Mouse (Mus musculus) intestine, embryonic 16.5 days (tissue): ENCODE data around the gene Trmt1. TPM values are rescaled to one million over a fixed set of nuclear protein-coding genes. Genes with fewer than 3 reads are reported as not detected.

ENCODE experiments used
- ATAC-seq: fragments of 200-750 bp; cut with Nextera tagmentation; 2 replicates; pipeline ENCODE4 v1.8.0; 2017; ENCODE audit warnings: moderate TSS enrichment, moderate library complexity
- H3K27ac ChIP-seq: fragments of 300-500 bp; sonication (generic); 2 replicates; pipeline ENCODE4 v1.5.1; 2014; ENCODE audit warnings: mild to moderate bottlenecking, low read length
- H3K27me3 ChIP-seq: fragments of 300-500 bp; sonication (generic); replicated peaks from 2 replicates; pipeline ENCODE4 v1.6.1; 2014; ENCODE audit warnings: low read length, control low read depth, mixed read lengths; ENCODE audit not compliant: control insufficient read depth, insufficient read depth
- H3K36me3 ChIP-seq: fragments of 300-500 bp; sonication (generic); 2 replicates; pipeline ENCODE4 v1.6.1; 2014; ENCODE audit warnings: low read length, control low read depth; ENCODE audit not compliant: control insufficient read depth, insufficient read depth
- H3K4me1 ChIP-seq: fragments of 300-500 bp; sonication (generic); 2 replicates; pipeline ENCODE4 v1.6.1; 2014; ENCODE audit warnings: low read length, control low read depth, mixed read lengths; ENCODE audit not compliant: control insufficient read depth, insufficient read depth
- H3K4me2 ChIP-seq: fragments of 300-500 bp; sonication (generic); 2 replicates; pipeline ENCODE4 v1.6.1; 2014; ENCODE audit warnings: low read depth, low read length, control low read depth
- H3K4me3 ChIP-seq: fragments of 300-500 bp; sonication (generic); 2 replicates; pipeline ENCODE4 v1.5.1; 2014; ENCODE audit warnings: mild to moderate bottlenecking, low read length
- H3K9ac ChIP-seq: fragments of 300-500 bp; sonication (generic); 2 replicates; pipeline ENCODE4 v1.6.1; 2014; ENCODE audit warnings: low read depth, low read length
- H3K9me3 ChIP-seq: fragments of 300-500 bp; sonication (generic); 2 replicates; pipeline ENCODE4 v1.6.1; 2016; ENCODE audit warnings: low read length, control low read depth; ENCODE audit not compliant: control insufficient read depth
- WGBS: fragments of 180-500 bp; shearing (Covaris S2); extraction: QIAGEN DNeasy Blood & Tissue Kit; methylation state at CpG from one replicate; pipeline ENCODE4 v1.1.7; 2014; 5-methylcytosine and 5-hydroxymethylcytosine counted together
- polyA plus RNA-seq: library from polyadenylated mRNA; unstranded; fragments of >200 nt; fragmentation: Nextera tagmentation; extraction: Ambion mirVana; gene quantifications from 2 replicates; pipeline ENCODE4 v1.2.1, GENCODE M21; 2015

Trmt1 gene
- polyA plus RNA-seq, 1 experiment from 2014 or later: 67.1 TPM

GRCm38 (mm10) chr8:84705960-84706359, 19.9 kb downstream of the Trmt1 start:
- Histone ChIP-seq H3K9me3 (no peaks in the 10 kb centered on the region), H3K4me1 (peaks cover 46% of the 10 kb centered on the region), H3K9ac (0 out of 2 replicates have a peak overlapping the region, but pooled peaks have one; percentile 19), H3K36me3 (0 out of 2 replicates have a peak, but pooled peaks cover 3% of the 10 kb centered on the region), H3K4me3 (no peak overlapping the region; the same call in 1 of the 2 replicates), H3K27me3 (peaks cover 61% of the 10 kb centered on the region), H3K4me2 (no peak overlapping the region), H3K27ac (no peak overlapping the region; the same call in 1 of the 2 replicates)
- no peak for ATAC-seq
- WGBS: 7% methylated on average over 12 of the region's 12 CpGs

DNA sequence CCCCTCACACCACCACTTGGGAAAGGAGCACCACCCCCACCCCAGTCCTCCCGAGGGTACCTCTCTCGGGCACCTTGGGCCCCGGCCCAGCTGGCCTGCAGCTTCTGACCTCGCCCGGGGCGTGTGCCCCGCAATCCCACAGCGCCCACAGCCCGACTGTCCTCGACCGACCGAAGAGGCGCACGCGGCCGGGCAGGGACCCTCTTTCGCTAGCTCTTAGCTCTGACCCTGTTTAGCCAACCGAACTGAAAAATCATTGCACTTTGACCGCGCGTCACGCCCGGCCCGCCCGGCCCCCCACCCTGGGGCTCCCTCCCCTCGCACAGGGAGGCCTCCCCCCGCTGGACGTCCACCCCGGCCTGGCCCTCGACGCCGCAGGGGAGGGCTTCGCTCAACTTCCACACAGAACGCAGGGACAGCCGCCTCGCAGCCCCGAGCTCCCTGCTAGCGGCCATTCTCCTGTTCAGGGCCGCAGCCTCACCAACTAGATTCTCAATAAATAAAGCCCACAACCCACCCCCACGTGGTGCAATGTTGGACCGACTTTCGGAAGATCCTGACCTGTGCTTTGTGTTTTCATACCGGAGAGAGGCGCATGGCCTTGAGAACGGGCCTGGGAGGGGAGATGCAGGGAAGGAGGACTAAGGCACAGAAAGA, 20.6 kb downstream of the Trmt1 start:
- Histone ChIP-seq H3K27ac (peak overlapping the region; percentile 35), H3K4me2 (peak overlapping the region; percentile 50), H3K4me3 (peak overlapping the region; percentile 37), H3K9me3 (no peaks in the 10 kb centered on the region), H3K36me3 (0 out of 2 replicates have a peak, but pooled peaks cover 3% of the 10 kb centered on the region), H3K9ac (peak overlapping the region; percentile 40), H3K27me3 (peaks cover 61% of the 10 kb centered on the region), H3K4me1 (peaks cover 40% of the 10 kb centered on the region)
- 13% methylated on average over 45 of the region's 45 CpGs for WGBS
- no peak for ATAC-seq

- ATAC-seq: peak; percentile 57
- Histone ChIP-seq H3K4me1 (peaks cover 42% of the 10 kb centered on the region), H3K36me3 (0 out of 2 replicates have a peak, but pooled peaks cover 3% of the 10 kb centered on the region), H3K27ac (peak overlapping the region; percentile 24; the same call in 1 of the 2 replicates), H3K4me3 (peak overlapping the region; percentile 37), H3K27me3 (peaks cover 56% of the 10 kb centered on the region), H3K4me2 (peak overlapping the region; percentile 50), H3K9me3 (no peaks in the 10 kb centered on the region), H3K9ac (peak overlapping the region; percentile 40; the same call in 1 of the 2 replicates)
- WGBS: 18% methylated on average over 22 of the region's 22 CpGs
Measured at GRCm38 (mm10) chr8:84707267-84707883, 21.3 kb downstream of the Trmt1 start.

DNA sequence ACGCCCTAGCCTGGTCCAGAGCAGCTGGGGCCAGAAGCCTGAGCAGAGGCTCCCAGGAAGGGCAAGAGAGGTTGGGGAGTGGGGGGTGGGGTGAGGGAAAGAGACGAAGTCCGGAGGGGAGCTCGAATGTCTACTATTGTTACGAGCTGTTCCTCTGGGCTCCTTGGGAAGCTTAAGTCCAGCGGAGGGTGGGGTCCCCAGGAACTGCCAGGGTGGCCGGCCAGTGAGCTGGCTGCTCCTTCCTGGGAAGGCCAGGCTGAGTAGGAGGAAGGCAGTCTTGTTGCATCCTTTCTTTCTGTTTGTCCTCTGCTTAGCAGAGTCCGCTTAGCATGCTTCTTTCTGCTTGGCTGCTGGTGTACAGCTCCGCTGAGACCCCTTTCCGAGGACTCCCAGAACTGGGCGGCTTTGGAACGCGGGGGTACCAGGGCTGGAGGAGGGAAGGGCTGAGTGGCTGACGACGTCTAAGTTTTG, 22.0 kb downstream of the Trmt1 start:
- 0 out of 2 replicates have a peak, but pooled peaks cover 3% of the 10 kb centered on the region for H3K36me3 ChIP-seq
- no peaks in the 10 kb centered on the region for H3K9me3 ChIP-seq
- H3K4me1 ChIP-seq: peaks cover 47% of the 10 kb centered on the region
- 20% methylated on average over 15 of the region's 15 CpGs for WGBS
- no peak overlapping the region for H3K27ac ChIP-seq
- H3K4me3 ChIP-seq: peak overlapping the region; percentile 37
- ATAC-seq: peak; percentile 3; the same call in 1 of the 2 replicates
- H3K4me2 ChIP-seq: peak overlapping the region; percentile 50
- H3K9ac ChIP-seq: 0 out of 2 replicates have a peak overlapping the region, but pooled peaks have one; percentile 40
- H3K27me3 ChIP-seq: peaks cover 49% of the 10 kb centered on the region

- Histone ChIP-seq H3K9ac (no peak overlapping the region), H3K27ac (no peak overlapping the region), H3K4me1 (peaks cover 55% of the 10 kb centered on the region), H3K36me3 (0 out of 2 replicates have a peak, but pooled peaks cover 3% of the 10 kb centered on the region), H3K9me3 (no peaks in the 10 kb centered on the region), H3K4me3 (no peak overlapping the region), H3K27me3 (peaks cover 41% of the 10 kb centered on the region), H3K4me2 (no peak overlapping the region)
- WGBS: 19% methylated on average over 12 of the region's 12 CpGs
- peak; percentile 57 for ATAC-seq
Measured at GRCm38 (mm10) chr8:84708774-84709475, 22.8 kb downstream of the Trmt1 start.

GRCm38 (mm10) chr8:84709931-84710330, 23.8 kb downstream of the Trmt1 start:
- no peaks in the 10 kb centered on the region for H3K9me3 ChIP-seq
- ATAC-seq: no peak
- peaks cover 49% of the 10 kb centered on the region for H3K4me1 ChIP-seq
- H3K27ac ChIP-seq: no peak overlapping the region
- no peak overlapping the region for H3K4me2 ChIP-seq
- peaks cover 41% of the 10 kb centered on the region for H3K27me3 ChIP-seq
- no peak overlapping the region for H3K9ac ChIP-seq
- H3K4me3 ChIP-seq: no peak overlapping the region
- H3K36me3 ChIP-seq: 0 out of 2 replicates have a peak, but pooled peaks cover 3% of the 10 kb centered on the region
- 94% methylated on average over 1 of the region's 1 CpGs for WGBS

DNA sequence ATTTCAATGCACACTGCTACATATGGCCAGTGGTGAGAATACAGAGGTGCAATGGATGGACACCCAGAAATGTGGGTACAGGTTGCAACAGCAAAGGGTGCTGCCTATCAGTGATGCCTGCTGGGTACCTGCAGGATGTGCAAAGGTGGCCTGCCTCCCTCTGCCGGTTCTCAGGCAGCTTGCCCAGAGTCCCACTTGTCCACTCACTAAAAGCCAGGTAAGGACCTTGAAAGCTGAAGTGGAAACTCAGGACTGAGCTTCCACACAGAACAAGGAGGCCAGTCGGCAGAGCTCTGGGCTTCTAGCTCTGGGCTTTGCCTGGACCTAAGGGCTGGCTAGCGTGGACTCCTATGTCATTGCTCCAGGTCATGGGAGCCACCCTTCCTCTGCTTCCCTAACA, 25.2 kb downstream of the Trmt1 start:
- Histone ChIP-seq H3K9me3 (no peaks in the 10 kb centered on the region), H3K9ac (no peak overlapping the region), H3K27ac (peak overlapping the region; percentile 75; the same call in 1 of the 2 replicates), H3K4me3 (no peak overlapping the region), H3K4me1 (peaks cover 41% of the 10 kb centered on the region), H3K36me3 (0 out of 2 replicates have a peak, but pooled peaks cover 3% of the 10 kb centered on the region), H3K4me2 (no peak overlapping the region), H3K27me3 (peaks cover 37% of the 10 kb centered on the region)
- ATAC-seq: no peak
- 54% methylated on average over 3 of the region's 3 CpGs for WGBS

- Histone ChIP-seq H3K4me2 (no peak overlapping the region), H3K9me3 (no peaks in the 10 kb centered on the region), H3K27me3 (peaks cover 36% of the 10 kb centered on the region), H3K27ac (peak overlapping the region; percentile 75), H3K4me3 (no peak overlapping the region), H3K9ac (0 out of 2 replicates have a peak overlapping the region, but pooled peaks have one; percentile 6), H3K36me3 (0 out of 2 replicates have a peak, but pooled peaks cover 3% of the 10 kb centered on the region), H3K4me1 (peaks cover 33% of the 10 kb centered on the region)
- WGBS: 20% methylated on average over 11 of the region's 11 CpGs
- ATAC-seq: peak; percentile 60
Measured at GRCm38 (mm10) chr8:84711933-84712758, 26.0 kb downstream of the Trmt1 start.
